Mouse (Mus musculus): ENCODE measurements at regions not wholly inside any gene's neighbourhood (a gene's known extent, or its start where the extent isn't known, plus 50 kb on each side); places are given as distances from the start of the nearest gene placed in this dataset.

DNA sequence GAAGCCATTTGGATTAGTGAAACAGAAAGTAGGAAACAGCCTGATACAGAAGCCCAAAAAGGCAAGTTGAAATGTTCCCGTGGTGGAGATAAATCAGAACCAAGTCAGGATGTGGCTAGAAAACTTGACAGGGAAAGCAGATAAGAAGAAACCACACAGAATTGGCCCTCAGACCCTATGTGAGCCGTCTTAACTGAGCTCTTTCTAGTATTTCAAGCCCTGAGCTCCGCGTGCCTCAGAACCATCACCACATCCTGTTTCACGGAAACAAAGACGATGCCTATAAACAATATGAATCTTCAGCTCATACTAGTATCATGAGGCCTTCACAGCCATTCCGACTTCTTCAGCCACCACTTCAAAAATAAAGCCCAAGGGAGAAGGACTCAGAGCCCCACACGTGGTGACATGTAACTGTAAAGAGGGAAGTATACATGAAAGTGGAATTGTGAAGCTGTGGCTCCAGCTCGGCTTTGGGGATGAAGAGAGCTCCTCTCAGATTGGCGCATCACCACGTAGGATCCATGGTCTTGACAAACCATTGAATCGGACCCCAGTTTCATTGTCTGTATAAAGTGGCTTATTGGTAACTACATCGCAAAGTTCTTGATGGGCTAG is 104.2 kb upstream of the 2610301B20Rik start:
- DNase-seq: no peak
- intact Hi-C loops (cut with DNase I): no loop called here

DNA sequence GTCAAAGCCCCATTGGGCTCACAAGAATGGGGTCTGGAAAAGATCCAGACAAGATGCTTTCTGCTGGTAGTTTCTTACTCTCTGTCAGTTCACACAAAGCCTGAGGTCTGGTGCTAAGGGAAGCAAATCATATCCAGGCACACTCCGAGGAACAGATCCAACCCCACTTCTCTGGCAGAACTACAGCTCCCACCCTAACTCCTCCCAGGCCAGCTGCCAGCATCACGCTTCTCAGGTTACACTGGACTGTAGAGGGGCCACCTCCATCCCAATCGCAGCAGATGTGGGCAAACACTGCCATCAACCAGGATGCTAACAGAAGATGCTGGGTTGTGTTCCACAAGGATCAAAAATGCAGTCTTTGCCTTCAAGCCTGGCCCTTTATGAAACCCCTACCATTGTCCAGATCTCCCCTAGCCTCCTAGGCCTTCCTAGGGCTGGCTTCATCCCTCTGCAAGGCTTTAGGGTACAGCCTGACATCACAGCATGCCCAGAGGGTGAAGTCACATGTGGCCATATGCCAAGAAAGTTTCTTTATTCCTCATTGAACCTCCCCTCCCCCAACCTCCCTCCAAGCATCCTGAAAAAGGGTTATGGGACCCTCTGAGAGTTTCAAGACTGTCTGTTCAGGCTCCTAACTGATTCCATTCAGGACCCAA is 99.6 kb upstream of the 2610301B20Rik start:
- intact Hi-C loops (cut with DNase I): no loop called here
- DNase-seq: peak; percentile 30 to 33

DNA sequence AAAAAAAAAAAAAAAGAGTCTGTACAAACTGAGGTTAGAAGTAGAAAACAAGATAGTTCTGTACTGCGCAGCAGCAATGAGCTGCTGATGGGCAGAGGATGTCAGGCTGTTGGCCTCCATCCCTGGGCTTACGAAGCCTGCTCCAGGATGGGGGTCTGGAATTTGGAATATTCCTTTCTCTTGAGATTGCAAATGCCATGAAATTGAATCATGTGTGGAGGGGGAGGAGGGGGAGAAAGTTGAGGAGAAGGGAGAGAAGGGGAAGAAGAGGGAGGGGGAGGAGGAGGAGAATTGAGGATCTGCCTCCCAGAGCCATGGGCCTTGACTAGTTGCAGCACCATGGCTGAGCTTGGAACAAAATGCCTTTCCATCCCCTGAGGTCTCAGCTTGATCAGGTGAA is 87.6 kb upstream of the 2610301B20Rik start:
- intact Hi-C loops (cut with DNase I): no loop called here
- no peak for DNase-seq

DNA sequence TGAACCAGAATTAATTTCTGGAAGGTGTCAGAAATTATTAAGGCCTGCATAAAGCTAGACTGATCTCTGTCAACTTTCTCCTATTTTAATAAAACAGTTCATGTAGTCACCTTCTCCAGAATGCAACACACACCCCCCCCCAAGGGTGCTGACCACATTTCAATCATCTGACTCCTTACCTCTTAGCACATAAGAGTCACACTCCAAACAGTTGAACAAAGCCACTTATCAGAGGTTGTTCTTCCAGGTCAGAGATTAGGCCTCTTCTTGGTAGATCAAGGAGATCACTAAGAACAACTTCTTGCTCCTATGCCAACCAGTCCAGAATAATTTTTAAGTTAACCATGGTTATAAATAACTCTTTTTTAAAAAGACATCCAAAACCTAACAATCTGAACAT is 86.0 kb upstream of the 2610301B20Rik start:
- DNase-seq: no peak

DNA sequence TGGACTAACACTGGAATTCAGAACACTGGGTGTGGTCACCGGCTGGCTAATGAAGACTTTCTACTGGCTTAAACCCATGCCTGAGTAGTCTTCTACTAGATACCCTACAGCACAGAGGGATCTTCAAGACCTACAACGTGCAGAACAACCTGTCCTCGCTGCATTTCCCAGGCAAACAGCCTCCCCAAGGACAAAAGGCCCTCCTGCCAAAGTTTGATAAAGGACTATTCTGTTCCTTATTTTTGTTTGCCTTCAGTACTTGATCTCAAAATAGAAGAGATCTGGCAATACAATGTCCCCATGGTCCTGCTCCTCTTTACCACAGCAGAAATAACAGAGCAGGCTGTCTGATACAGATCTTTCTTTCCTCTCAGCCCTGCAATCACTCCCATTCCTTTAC is 85.2 kb upstream of the 2610301B20Rik start:
- intact Hi-C loops (cut with DNase I): no loop called here
- DNase-seq: peak in 1 of 2 experiments; percentile 21

More for the DNA sequence above, 86.0 kb upstream of the 2610301B20Rik start:
- intact Hi-C loops (cut with DNase I): no loop called here

DNA sequence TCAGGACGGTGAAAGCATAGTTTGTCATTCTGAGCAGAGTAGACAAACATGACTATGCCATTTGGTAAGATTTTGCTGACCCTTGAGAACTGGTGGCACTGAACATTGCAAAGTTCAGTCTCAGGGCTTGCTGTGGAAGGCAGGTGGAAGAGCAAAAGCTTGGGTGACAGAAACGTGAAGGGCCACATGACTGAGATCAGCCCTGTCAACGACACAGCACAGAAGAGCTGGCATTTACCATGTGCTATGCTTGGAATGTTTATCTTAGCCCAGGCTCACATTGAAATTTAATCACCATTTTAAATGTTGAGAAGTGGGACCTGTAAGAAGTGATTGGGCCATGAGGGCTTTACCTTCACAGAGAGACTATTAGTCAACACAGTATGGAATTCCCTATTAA is 81.7 kb upstream of the 2610301B20Rik start:
- intact Hi-C loops (cut with DNase I): no loop called here

DNA sequence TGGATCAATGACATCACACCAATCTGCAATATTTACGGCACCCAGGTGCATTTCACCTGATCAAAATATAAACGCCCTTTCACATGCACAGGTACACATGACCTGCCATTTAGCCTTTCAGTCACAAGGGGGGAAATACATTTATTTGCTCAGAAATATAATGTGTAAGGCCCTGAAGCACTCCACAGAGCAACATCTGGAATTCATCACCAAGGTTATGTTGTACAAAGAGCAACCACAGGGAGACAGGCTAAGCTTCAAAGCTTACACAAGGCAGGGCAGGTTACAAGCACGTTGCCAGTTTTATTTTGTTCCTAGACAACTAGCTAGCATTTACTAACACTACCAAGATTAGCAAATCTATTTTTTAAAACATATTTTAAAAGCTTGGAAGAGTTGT is 79.8 kb upstream of the 2610301B20Rik start:
- intact Hi-C loops (cut with DNase I): no loop called here
- DNase-seq: no peak

More for the DNA sequence above, 81.7 kb upstream of the 2610301B20Rik start:
- DNase-seq: no peak

DNA sequence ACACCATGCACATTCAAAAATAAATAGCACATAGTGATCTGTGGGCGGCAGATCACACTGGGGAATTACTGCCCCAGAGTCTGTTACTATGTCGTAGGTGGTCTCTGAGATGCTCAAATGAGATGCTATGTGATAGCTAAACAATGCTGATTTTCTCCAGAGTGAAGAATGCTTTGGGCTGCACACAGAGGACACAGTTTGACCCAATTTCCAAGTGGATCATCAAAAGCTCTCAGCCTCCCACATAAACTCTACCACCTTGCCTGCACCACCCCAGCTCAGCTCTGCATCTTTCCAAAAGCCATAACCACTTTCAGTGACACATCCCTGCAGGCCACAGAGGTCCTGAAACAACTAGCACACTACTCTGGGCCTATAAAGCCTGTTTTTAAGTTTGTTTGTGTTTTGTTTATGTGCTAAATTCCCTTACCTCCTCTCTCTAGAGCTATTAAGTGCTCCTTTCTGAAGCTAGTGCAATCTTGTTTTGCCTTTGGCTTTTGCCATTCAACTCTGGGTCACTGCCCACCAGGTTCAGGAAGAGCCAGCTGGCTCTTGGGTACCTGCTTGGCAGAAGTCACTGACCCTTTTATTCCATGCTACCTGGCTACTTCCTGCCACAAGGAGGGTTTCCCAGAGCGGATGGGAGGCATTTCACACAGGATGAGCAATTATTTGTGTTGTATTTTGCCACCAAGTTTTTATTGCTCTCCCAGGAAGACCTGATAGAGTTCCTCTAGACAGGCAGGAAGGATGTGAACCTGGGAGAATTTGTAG is 73.3 kb upstream of the 2610301B20Rik start:
- peak in 1 of 2 experiments; percentile 10 for DNase-seq
- intact Hi-C loops (cut with DNase I): no loop called here

DNA sequence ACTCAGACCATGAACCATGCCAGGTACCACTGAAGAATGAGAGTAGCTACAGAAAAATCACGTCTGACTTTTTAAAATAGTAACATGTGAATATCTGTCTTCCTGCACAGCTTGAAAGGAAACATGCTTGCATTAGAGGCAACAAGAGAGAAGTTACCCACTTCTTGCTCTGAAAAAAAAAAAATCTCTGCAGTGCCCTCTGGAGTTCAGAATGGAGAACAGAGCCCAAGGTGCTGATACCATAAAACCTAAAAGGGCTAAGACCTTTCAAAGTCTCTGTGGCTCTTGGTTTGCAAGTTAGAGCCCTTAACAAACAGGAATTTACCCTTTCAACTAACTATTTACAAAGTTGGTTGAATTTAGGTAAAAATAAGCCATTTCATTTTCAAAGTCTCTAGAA is 69.6 kb upstream of the 2610301B20Rik start:
- no peak for DNase-seq
- intact Hi-C loops (cut with DNase I): no loop called here

DNA sequence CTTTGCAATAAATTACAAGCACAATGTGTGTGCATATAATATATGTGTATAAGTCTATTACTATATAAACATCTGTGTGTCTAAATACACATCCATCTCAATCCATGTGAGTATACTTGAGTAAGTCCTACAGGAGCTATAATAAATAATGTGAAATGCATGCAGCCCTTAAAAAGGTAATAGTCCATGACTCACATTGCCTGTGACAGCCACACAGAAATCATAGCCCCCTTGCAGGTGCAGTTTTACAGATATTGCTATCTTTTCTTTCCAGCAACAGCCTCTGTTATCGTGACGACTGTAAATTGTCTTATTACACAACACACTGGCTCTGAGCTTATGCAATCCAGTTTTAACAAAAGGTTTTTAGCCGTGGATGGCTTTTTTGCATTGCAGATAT is 67.0 kb upstream of the 2610301B20Rik start:
- DNase-seq: no peak
- intact Hi-C loops (cut with DNase I): no loop called here

DNA sequence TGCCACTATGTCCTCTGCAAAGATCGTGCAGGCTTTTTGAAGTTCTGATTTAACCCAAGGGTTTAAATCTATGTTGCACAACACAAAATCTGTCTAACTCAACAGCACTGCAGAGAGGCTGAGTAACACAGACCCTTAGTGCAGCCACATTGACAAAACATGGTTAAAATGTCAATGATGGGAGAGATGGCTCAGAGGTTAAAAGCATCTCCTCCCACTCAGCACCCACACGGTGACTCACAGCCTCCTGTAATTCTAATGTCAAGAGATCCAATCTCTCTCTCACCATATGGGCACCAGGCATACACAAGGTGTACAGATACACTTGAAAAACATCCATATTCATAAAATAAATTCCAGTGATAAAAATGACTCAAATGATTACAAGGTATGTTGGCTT is 61.4 kb upstream of the 2610301B20Rik start:
- DNase-seq: no peak
- intact Hi-C loops (cut with DNase I): no loop called here

Data from heart, postnatal 10 days (tissue).